Mouse (Mus musculus): ENCODE measurements around the gene Gm8206.
"Not testable (repeated sequence)": the region's sequence is repeated elsewhere in the genome, so short reads cannot be mapped to it uniquely, and the experiment has no call there.

Gene Gm8206

DNA sequence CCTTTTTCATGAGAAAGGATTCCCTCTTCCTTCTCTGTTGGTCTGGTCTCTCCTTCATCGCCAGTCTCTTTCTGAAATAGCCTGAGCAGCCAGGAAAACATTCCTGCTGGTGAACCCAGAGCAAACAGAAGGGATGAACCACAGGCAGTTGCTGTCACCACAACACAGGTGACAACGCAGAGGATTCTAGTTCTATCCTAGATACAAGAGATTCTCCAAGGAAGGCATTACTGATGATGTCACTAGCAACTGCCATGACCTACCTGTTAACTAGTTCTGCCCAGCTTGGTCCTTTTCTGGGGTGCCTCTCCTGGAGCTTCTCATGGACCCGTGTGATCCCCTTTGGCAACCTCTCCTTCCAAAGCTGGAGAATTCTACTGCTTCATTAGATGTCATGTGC lies at the start of gene Gm8206:
Gene Gm8206, minus strand, starts transcription at position 101 of the 400 bp plus-strand sequence.
- DNase-seq, result not testable (repeated sequence)

- not testable (repeated sequence) for DNase-seq
Observed at GRCm38 (mm10) chr14:6125707-6126106, 32.0 kb upstream of the Gm8206 start, which contains the start of gene Gm3476. Gm3476 (minus strand) TSS chr14:6125807.

GRCm38 (mm10) chr14:6108272-6108925 lies 14.7 kb upstream of the Gm8206 start, which contains the start of gene Gm3468:
Gm3468 (minus strand) TSS chr14:6108665.
- peak; percentile 30 for DNase-seq

DNA sequence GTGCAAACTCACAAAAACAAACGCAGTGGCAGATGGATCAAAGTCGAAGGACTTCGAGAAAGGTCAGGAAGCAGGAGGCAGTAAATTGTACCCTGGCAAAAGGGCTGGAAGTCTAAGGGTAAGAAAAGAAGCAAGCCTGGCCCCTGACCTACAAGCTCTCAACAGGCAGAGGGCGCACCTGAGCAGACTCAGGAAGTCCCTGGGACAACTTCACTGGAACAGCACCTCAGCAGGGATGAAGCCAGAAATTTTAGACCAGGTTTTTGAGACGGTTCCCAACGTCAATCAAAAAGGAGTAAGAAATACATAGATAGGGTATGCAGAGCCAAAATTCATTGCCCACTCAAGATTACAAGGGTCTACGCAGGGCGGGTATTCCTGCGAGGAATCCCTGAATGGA lies 13.8 kb upstream of the Gm8206 start:
- DNase-seq, result peak; percentile 10

DNA sequence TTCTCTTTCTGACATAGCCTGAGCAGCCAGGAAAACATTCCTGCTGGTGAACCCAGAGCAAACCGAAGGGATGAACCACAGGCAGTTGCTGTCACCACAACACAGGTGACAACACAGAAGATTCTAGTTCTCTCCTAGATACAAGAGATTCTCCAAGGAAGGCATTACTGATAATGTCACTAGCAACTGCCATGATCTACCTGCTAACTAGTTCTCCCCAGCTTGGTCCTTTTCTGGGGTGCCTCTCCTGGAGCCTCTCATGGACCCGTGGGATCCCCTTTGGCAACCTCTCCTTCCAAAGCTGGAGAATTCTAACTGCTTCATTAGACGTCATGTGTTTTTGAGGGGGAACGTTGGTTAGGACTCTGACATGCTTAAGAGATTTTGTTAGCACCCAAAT lies 35.6 kb downstream of the Gm8206 start, which contains the start of gene Gm6337:
Gene Gm6337, minus strand, starts transcription at position 101 of the 400 bp plus-strand sequence.
- DNase-seq, result not testable (repeated sequence)

DNA sequence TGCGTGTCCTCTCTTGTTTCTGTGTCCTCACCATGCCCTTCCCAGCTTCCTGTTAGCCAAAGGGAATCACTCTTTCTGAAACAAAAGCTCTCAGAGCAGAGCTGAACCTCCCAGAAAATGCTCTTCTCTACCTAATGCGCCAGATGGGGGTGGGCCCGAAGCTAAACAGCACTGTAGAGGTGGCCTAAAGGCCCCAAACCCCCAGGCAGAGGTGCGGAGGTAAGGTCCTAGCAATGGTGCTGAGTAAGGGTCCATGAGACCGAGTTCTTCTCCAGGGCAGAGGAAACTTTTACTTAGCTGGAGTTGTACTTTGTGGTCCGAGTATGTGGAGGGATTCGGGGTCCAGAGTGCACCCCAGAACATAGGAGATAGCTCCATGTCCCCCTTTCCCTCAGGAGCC lies 106.6 kb downstream of the Gm8206 start:
- not testable (repeated sequence) for DNase-seq

DNA sequence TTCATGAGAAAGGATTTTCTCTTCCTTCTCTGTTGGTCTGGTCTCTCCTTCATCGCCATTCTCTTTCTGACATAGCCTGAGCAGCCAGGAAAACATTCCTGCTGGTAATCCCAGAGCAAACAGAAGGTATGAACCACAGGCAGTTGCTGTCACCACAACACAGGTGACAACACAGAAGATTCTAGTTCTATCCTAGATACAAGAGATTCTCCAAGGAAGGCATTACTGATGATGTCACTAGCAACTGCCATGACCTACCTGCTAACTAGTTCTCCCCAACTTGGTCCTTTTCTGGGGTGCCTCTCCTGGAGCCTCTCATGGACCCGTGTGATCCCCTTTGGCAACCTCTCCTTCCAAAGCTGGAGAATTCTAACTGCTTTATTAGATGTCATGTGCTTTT lies 114.7 kb downstream of the Gm8206 start, which contains the start of gene Gm3453:
Gene Gm3453, minus strand, starts transcription at position 101 of the 400 bp plus-strand sequence.
- not testable (repeated sequence) for DNase-seq
